Mouse (Mus musculus) left cerebral cortex, adult 11 months (tissue): ENCODE measurements around the gene Ptbp2.

Experiments used
- DNase-seq: peaks from one replicate; pipeline ENCODE4 v3.0.0; 2022; ENCODE audit warnings: low spot score

The Ptbp2 gene

GRCm38 (mm10) chr3:119784366-119784765, at the start of gene Ptbp2:
Gene Ptbp2 (minus strand): TSS chr3:119784466.
- no peak for DNase-seq

- DNase-seq, result no peak
These were observed 30.4 kb upstream of the Ptbp2 start for GRCm38 (mm10) chr3:119814678-119815077.

DNA sequence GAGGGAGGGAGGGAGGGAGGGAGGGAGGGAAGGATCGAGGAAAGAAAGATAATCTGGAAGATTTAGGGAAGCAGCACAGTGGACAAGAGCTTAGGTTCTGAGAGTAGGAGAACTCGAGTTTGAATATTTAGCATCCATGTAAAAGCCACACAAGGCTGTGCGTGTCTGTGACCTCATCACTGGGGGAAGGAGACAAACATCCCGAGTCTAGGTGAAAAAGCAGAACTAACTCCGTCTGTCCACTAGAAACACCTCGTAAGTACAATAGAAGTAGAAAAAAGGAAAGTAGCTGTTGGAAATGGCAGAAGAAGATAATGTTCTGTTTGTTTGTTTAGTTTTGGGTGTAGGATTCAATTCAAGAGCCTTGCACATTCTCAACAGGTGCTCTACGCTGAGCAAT, 21.9 kb upstream of the Ptbp2 start:
- no peak for DNase-seq

GRCm38 (mm10) chr3:119794677-119795365, 10.6 kb upstream of the Ptbp2 start:
- no peak for DNase-seq

DNA sequence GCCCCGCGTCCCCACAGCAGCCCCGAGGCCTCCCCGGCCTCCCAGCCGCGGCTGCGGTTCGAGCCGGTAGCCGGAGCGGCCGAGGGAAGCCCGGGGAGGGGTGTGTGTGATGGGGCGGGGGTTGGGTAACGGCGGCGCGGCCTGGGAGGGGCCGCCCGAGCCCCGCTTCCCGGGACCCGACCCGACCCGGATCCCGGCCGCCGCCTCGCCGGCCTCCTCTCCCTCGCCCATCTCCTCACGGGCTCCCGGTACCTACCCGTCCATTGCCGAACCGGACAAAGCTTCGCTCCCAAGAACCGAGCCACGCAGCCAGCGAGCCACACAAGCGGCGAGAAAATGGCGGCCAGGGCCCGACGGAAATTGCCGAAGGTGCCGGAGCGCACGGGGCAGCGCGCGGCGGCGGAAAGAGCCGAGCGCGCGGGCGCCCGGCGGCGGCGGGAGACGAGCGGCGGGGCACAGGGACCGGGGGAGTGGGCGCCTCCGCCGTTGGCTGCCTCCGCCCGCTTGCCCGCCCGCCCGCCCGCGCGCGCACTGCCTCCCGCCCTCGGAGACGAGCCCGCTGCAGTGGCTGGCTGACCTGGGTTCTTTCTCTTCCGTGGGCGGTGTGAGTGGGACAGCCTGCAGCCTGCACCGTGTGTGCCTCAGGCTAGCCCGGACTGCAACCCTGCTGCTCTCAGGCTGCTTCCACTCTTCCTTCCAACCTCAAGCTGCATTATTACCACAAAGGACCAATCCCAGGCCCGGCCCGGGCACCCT, 1.1 kb downstream of the Ptbp2 start:
- peak; percentile 76 for DNase-seq

DNA sequence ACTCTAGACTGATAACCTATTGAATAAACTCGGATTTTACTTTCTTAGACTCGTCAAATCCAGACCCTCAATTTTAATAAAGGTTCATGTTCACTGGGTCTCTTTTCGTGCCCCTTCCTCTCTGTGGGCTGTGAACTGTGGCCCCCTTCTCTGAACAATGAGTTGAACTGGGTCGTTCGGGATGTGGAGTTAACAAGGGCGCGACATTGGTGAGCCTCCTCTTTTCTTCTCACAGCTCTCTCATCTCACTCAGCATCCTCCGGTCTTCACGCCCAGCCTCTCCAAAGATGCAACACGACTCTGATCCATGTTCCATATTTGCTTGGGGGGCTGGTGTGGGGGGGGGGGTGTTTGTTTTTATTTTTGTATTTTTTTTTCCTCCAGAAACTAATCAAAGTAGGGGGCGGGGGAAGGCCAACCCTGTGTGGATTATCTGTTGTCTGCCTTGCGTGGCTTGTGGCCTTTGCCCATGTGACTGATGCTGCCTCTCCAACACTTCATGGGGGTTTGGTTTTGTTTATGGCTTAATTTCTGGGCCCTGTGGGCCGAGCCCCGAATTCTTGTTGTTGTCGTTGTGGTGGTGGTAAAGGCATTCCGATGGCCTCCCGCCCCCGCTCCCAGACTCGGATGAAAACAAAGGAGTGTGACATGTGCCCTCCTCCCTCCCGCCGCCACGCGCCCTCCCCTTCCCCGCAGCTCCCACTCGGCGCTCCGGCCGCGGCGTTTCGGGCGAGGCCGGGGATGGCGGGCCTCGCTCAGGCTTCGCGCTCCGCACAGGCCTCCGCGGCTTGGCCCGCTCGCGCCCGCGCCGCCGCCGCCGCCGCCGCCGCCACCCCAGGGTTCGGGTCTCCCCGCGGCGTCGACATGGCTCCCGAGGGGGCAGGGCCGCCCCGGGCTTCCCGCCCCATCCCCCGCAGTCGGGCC, 2.0 kb downstream of the Ptbp2 start:
- peak; percentile 34 for DNase-seq

- DNase-seq, result no peak
These were observed 3.4 kb downstream of the Ptbp2 start for GRCm38 (mm10) chr3:119780876-119781275.

DNA sequence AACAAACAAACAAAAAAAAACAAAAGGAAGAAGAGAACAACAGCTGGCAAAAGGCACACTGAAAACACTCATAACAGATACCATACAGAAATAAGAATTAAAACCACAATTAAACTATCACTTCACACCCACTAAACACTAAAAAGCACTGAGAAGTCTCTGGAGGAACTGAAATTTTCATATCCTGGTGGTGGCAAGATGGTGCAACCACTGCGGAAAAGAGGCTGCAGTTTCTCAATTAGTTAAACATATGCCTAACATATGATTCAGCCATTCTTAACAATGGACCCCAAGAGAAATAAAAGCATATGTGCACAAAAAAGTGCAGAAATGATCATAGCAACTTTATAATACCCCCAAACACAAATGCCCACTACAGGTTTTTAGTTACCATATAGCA, 5.0 kb downstream of the Ptbp2 start:
- DNase-seq, result no peak

- no peak for DNase-seq
These were observed 5.8 kb downstream of the Ptbp2 start for GRCm38 (mm10) chr3:119778431-119778830.

DNA sequence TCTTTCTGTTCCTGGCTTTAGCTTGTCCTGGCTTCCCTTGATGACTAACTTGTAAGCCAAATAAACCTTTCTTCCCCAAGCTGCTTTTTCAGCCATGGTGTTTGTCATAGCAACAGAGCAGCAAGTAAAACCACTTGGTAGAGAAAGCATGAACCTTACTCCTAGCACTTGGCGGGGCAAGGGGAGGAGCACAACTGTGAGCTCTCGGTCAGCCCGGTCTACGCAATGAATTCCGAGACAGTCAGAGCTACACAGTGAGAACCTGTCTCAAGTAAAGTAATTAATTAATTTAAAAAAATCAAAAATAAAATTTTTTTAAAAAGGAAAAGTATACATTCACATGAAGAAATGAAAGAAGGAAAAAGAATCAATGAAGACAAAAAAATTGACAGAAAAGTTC, 8.1 kb downstream of the Ptbp2 start:
- no peak for DNase-seq

DNA sequence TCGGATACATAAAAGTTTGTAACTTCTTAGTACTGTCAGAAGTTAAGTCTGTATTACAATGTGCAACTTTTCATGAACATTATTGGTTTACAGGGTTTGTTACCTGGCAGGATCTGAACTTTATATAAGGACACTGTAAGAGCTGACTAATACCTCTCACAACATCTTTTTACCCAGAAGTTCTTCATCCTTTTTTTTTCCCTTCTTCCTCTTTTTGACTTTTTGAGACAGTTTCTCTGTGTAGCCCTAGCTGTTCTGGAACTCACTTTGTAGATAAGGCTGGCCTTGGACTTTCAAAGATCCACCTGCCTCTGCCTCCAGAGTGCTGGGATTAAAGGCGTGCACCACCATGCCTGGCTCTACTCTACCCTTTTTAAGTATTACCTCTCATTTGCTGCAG, 11.5 kb downstream of the Ptbp2 start:
- DNase-seq, result no peak

DNA sequence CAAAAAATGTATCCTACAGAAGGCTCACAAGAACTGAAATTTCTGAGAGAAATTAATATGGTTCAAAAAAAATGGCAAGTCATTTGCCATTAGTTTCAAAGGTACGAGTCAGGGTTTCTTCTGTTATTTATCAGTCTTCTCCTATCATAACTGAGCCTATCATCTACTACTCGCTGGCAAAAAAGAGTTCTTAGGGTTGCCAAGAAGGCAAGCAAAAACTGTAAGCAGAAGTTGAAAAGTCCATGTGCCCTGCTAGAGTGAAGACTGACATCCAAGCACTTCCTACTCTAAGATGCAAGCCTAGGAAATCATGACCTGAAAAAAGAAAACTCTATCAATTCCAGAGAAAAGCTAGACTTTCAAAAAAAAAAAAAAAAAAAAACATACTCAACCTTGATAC, 20.5 kb downstream of the Ptbp2 start:
- no peak for DNase-seq

DNA sequence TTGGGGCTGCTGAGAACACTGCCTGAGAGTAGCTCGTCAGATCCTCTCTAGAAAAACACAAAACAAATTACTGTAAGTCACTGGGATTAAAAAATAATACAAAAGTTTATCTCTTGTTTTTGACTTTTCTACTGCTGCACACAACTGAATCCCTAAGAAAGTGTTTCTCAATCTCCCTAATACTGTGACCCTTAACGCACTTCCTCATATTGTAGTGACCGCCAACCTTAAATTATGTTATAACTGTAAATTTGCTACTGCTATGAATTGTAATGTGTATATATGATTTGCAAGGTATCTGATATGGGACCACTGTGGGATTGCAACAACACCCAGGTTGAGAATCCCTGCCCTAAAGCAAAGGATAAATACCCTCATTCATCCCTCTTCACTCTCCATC, 22.5 kb downstream of the Ptbp2 start:
- no peak for DNase-seq

DNA sequence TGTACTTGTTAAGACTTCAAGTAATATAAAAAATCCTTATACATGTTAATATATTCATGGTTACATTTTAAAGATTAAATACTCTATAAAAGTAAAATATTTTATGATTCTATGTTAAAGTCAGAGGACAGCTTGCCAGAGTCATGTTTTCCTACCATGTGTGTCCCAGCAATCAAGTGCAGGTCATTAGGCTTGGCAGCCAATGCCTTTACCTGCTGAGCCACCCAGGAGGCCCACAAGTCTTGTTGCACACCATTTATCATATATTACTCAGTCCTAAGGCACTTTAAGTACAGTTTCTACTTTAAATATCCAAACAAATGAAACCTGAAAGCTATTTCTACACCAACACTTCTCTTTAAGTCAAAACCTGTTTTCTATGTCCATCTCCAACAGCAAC, 30.5 kb downstream of the Ptbp2 start:
- no peak for DNase-seq

DNA sequence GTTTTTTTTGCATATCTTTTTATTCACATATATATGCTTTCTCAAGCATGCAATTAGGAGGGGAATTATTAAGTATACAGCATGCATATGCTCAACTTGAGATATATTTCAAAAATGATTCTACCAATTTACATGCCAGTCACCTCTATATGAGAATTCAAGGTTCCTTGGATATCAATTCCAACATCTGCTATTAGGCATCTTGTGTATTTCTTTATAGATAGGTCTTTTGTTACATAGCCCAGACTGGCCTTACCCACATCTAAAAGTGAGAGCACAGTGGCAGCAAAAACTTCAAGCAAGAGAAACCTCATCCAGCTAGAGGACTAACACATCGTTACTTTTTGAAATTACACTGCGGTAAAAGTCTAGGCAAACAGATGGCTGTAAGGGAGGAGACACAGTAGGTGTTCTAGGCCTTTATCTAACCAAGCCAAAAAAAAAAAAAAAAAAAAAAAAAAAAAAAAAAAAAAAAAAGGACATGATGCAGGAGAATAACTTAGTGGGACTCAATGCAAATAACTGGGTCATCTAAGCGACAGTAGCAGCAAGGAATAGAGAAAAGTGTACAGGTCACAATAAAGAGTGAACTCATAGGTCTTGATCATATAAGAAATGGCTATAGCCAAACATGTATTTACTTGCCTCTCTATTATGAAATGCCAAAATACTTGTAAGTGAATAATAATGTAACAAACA, 34.6 kb downstream of the Ptbp2 start:
- no peak for DNase-seq

DNA sequence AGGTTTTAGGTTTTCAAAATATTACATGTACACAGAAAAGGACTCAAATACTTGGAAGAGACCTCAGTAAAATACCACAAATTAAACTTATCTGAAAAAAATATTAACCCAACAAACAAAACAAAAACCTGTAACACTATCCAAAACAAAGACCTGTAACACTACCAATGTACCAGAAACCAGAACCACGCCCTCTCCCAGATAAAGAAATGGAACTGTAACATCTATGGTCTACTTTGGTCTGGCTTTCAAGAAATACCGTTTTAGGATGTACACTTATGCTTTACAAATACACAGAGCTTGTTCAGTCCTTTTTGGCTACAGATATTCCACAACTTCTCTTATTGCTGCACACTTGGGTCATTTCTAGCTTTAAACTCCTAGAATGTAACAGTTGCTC, 35.1 kb downstream of the Ptbp2 start:
- no peak for DNase-seq

DNA sequence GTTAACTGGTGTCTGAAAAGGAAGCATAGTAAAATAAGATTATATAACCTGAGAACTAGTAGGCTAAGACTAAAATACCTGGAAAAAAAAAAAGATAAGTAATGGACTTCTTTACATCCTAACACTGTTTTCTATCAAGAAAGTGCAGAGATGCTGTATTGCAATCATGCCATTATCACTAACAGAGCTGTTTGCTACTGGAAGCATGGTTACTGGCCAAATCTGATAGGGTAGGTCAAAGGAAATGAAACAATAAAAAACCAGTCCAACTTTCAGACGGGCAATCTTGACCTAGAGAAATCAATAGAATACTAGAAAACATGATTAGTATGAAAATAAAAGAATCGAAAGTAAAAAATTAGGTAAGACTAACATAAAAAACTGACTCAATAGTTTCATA, 37.6 kb downstream of the Ptbp2 start:
- DNase-seq, result no peak

DNA sequence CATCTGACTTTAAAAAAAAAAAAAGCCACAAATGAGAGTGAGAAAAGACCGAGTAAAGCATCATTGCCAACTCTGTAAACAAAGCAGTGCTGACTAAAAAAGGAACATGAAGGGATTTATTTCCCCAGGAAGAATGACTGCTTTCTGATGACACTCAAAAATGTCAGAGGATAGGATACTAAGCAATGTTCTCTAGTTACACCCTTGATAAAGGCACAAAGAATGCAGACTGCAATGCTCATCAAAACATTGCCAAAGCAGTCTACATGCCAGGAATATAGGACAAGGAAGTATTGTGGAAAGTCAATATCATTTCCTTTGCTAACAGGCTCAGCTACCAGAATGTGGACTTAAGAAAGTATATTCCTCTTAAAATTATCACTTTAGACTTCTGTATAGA, 38.5 kb downstream of the Ptbp2 start:
- no peak for DNase-seq

- DNase-seq, result no peak
These were observed 54.4 kb downstream of the Ptbp2 start for GRCm38 (mm10) chr3:119729863-119730262.

GRCm38 (mm10) chr3:119712066-119712465, 72.2 kb downstream of the Ptbp2 start:
- no peak for DNase-seq

DNA sequence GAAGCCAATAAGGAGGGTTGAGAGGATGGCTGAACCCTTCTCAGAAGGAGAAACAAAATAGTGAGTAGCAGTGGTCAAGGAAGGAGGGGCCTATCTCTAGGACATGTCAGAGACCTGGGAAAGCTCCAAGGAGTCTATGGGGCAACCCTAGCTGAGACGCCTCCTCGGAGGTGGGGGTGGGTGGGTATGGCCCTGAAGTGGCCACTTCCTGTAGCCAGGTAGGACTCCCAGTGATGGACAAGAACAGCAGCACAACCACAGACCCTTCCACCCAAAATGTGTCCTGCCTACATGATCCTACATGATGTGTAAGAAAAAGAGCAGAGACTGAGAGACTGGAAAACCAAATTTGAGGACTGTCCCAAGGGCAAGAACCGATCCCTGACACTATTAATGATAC, 72.8 kb downstream of the Ptbp2 start:
- no peak for DNase-seq

DNA sequence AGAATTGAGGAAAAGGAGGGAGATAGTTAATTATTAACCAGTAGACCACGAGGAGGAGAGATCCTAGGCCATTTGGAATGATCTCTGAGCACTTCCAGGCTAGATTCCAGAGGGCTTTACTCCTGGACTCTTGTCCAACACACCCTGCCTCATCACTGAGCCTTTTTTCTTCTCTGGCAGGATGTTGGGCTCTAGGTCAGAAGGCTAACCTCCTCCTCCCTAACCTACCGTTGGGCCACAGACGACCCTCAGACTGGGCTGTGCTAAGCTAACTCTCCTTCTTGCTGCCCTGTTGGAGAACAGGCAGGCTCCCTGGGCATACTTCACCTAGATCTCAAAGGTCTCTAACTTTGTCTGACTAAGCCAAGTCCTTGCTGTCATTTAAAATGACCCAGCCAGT, 82.8 kb downstream of the Ptbp2 start:
- no peak for DNase-seq
